In genomic region chr2:171753502-171753901, GRCm38 (mm10) we compare ENCODE assay signal across 29 mouse cellular contexts.
DNase-seq lines count a peak whose midpoint lies in the region; ATAC-seq and TF ChIP-seq lines count a peak whose summit lies in the region.
"Had no signal": no experiment of that assay in that cellular context is flagged by ENCODE, and none has a peak within 500 bp of the region (broad histone marks: within the 10 kb centered on the region; RNA-seq: fewer than 3 reads in every experiment).

No protein-coding gene starts in this region.

- peak; percentile 42; the same call in 1 of the 2 replicates for ATAC-seq in forebrain, postnatal 0 days
- ATAC-seq in forebrain, embryonic 15.5 days (replicated peaks) = no peak
- no peak for ATAC-seq in midbrain, postnatal 0 days (ENCODE audit: low FRiP score)
- no peak for ATAC-seq in midbrain, embryonic 15.5 days (replicated peaks)
- no peak for ATAC-seq in kidney, embryonic 15.5 days (replicated peaks; ENCODE audit: low FRiP score)
- ATAC-seq: activated CD4-positive, CD25-positive, alpha-beta regulatory T cell, adult 4 months; liver, embryonic 12.5 days; liver, postnatal 0 days; midbrain, embryonic 13.5 days; Patski had no signal

- H3K9ac ChIP-seq in forebrain, postnatal 0 days = no peak overlapping the region
- H3K9ac ChIP-seq in forebrain, embryonic 15.5 days (replicated peaks) = no peak overlapping the region
- no peak overlapping the region for H3K9ac ChIP-seq in midbrain, postnatal 0 days (replicated peaks; ENCODE audit: low read length, poor library complexity, severe bottlenecking)
- no peak overlapping the region for H3K9ac ChIP-seq in midbrain, embryonic 15.5 days
- H3K9ac ChIP-seq in kidney, embryonic 15.5 days = no peak overlapping the region
- H3K9ac ChIP-seq: heart, embryonic 15.5 days; hindbrain, embryonic 15.5 days; limb, embryonic 13.5 days; liver, embryonic 12.5 days; liver, postnatal 0 days; midbrain, embryonic 13.5 days had no signal

- H3K4me3 ChIP-seq in forebrain, postnatal 0 days (ENCODE audit: low read depth, low read length) = no peak overlapping the region
- no peak overlapping the region for H3K4me3 ChIP-seq in forebrain, embryonic 15.5 days
- no peak overlapping the region for H3K4me3 ChIP-seq in midbrain, postnatal 0 days (ENCODE audit: low read depth, low read length)
- no peak overlapping the region for H3K4me3 ChIP-seq in midbrain, embryonic 15.5 days
- H3K4me3 ChIP-seq in kidney, embryonic 15.5 days (replicated peaks) = no peak overlapping the region
- H3K4me3 ChIP-seq: erythroblast, embryonic 14.5 days; heart, embryonic 10.5 days; heart, embryonic 15.5 days; hindbrain, embryonic 15.5 days; layer of hippocampus, adult 2 months; left cerebral cortex, adult 2 months; limb, embryonic 13.5 days; liver, embryonic 12.5 days; midbrain, embryonic 13.5 days had no signal

- H3K36me3 ChIP-seq in forebrain, postnatal 0 days (ENCODE audit: insufficient read depth) = no peaks in the 10 kb centered on the region
- H3K36me3 ChIP-seq in forebrain, embryonic 15.5 days = no peaks in the 10 kb centered on the region
- H3K36me3 ChIP-seq in midbrain, postnatal 0 days (ENCODE audit: insufficient read depth, low read length) = no peaks in the 10 kb centered on the region
- H3K36me3 ChIP-seq in midbrain, embryonic 15.5 days (replicated peaks) = no peaks in the 10 kb centered on the region
- H3K36me3 ChIP-seq in kidney, embryonic 15.5 days = no peaks in the 10 kb centered on the region
- H3K36me3 ChIP-seq: heart, embryonic 10.5 days; heart, embryonic 15.5 days; hindbrain, embryonic 15.5 days; limb, embryonic 13.5 days; liver, embryonic 12.5 days; midbrain, embryonic 13.5 days had no signal

- no peak overlapping the region for H3K4me2 ChIP-seq in forebrain, postnatal 0 days (ENCODE audit: low read depth)
- H3K4me2 ChIP-seq in forebrain, embryonic 15.5 days (replicated peaks) = no peak overlapping the region
- no peak overlapping the region for H3K4me2 ChIP-seq in midbrain, postnatal 0 days (ENCODE audit: low read depth, low read length, poor library complexity, severe bottlenecking)
- no peak overlapping the region for H3K4me2 ChIP-seq in midbrain, embryonic 15.5 days
- no peak overlapping the region for H3K4me2 ChIP-seq in kidney, embryonic 15.5 days
- H3K4me2 ChIP-seq: heart, embryonic 15.5 days; hindbrain, embryonic 15.5 days; limb, embryonic 13.5 days; liver, embryonic 12.5 days; midbrain, embryonic 13.5 days had no signal

- H3K4me1 ChIP-seq in forebrain, postnatal 0 days (ENCODE audit: insufficient read depth) = no peaks in the 10 kb centered on the region
- H3K4me1 ChIP-seq in forebrain, embryonic 15.5 days = no peaks in the 10 kb centered on the region
- H3K4me1 ChIP-seq in midbrain, postnatal 0 days (ENCODE audit: insufficient read depth, low read length) = no peaks in the 10 kb centered on the region
- H3K4me1 ChIP-seq in midbrain, embryonic 15.5 days = no peaks in the 10 kb centered on the region
- H3K4me1 ChIP-seq in kidney, embryonic 15.5 days = no peaks in the 10 kb centered on the region
- H3K4me1 ChIP-seq: heart, embryonic 15.5 days; hindbrain, embryonic 15.5 days; limb, embryonic 13.5 days; liver, embryonic 12.5 days; midbrain, embryonic 13.5 days had no signal

- H3K27ac ChIP-seq in forebrain, postnatal 0 days (ENCODE audit: low read depth, low read length) = no peak overlapping the region
- H3K27ac ChIP-seq in forebrain, embryonic 15.5 days (replicated peaks) = no peak overlapping the region
- no peak overlapping the region for H3K27ac ChIP-seq in midbrain, postnatal 0 days (ENCODE audit: low read depth, low read length)
- no peak overlapping the region for H3K27ac ChIP-seq in midbrain, embryonic 15.5 days
- no peak overlapping the region for H3K27ac ChIP-seq in kidney, embryonic 15.5 days
- H3K27ac ChIP-seq: heart, embryonic 10.5 days; heart, embryonic 15.5 days; hindbrain, embryonic 15.5 days; layer of hippocampus, adult 2 months; left cerebral cortex, adult 2 months; limb, embryonic 13.5 days; liver, embryonic 12.5 days; midbrain, embryonic 13.5 days had no signal

- no peaks in the 10 kb centered on the region for H3K27me3 ChIP-seq in forebrain, postnatal 0 days (ENCODE audit: insufficient read depth, low read length)
- no peaks in the 10 kb centered on the region for H3K27me3 ChIP-seq in forebrain, embryonic 15.5 days
- H3K27me3 ChIP-seq in midbrain, postnatal 0 days (ENCODE audit: insufficient read depth, low read length) = no peaks in the 10 kb centered on the region
- H3K27me3 ChIP-seq in midbrain, embryonic 15.5 days (replicated peaks) = no peaks in the 10 kb centered on the region
- no peaks in the 10 kb centered on the region for H3K27me3 ChIP-seq in kidney, embryonic 15.5 days
- H3K27me3 ChIP-seq: heart, embryonic 15.5 days; hindbrain, embryonic 15.5 days; limb, embryonic 13.5 days; liver, embryonic 12.5 days; midbrain, embryonic 13.5 days; Patski had no signal

- H3K9me3 ChIP-seq in forebrain, postnatal 0 days (ENCODE audit: low read length) = no peaks in the 10 kb centered on the region
- no peaks in the 10 kb centered on the region for H3K9me3 ChIP-seq in forebrain, embryonic 15.5 days
- H3K9me3 ChIP-seq in midbrain, postnatal 0 days (ENCODE audit: low read length) = no peaks in the 10 kb centered on the region
- H3K9me3 ChIP-seq in midbrain, embryonic 15.5 days = no peaks in the 10 kb centered on the region
- no peaks in the 10 kb centered on the region for H3K9me3 ChIP-seq in kidney, embryonic 15.5 days (replicated peaks)
- H3K9me3 ChIP-seq: heart, embryonic 10.5 days; heart, embryonic 15.5 days; hindbrain, embryonic 15.5 days; limb, embryonic 13.5 days; midbrain, embryonic 13.5 days had no signal

- 83% methylated on average over 9 of the region's 9 CpGs for WGBS in forebrain, postnatal 0 days
- 79% methylated on average over 9 of the region's 9 CpGs for WGBS in forebrain, embryonic 15.5 days
- 70% methylated on average over 9 of the region's 9 CpGs for WGBS in midbrain, postnatal 0 days
- WGBS in midbrain, embryonic 15.5 days = 63% methylated on average over 9 of the region's 9 CpGs
- WGBS in kidney, embryonic 15.5 days = 72% methylated on average over 9 of the region's 9 CpGs

- DNase-seq in forebrain, postnatal 0 days = peak; percentile 18
- peak; percentile 31 for DNase-seq in midbrain, postnatal 0 days (ENCODE audit: low spot score)
- peak; percentile 62 for DNase-seq in R1 (ENCODE audit: low read depth, low spot score)
- peak; percentile 8 for DNase-seq in testis, postnatal 14 days (ENCODE audit: low spot score)
- DNase-seq: adrenal gland, adult 2 months; B cell, adult 2 months; cerebellum, adult 9-10 months; gastrocnemius, postnatal 25 days; heart, postnatal 36 days; kidney, adult 18-20 months; kidney, postnatal 36 days; liver, postnatal 0 days; lung, postnatal 36 days; right cerebral cortex, postnatal 25 days; thymus, postnatal 4 days had no signal

- TF ChIP-seq CTCF in forebrain, postnatal 0 days (IDR thresholded peaks at IDR 0.05; ENCODE audit: low read depth) = no peak
- no peak for TF ChIP-seq CTCF in midbrain, postnatal 0 days (IDR thresholded peaks at IDR 0.05)

Comparison
In these comparisons a context has a peak if more than half of its experiments do, and no peak if none do; other contexts are left out.
1. DNase-seq: peak in every context shown above with its lines; median percentile 62 in R1; 31 in midbrain, postnatal 0 days; 18 in forebrain, postnatal 0 days; 8 in testis, postnatal 14 days.